Mouse (Mus musculus): ENCODE results near the gene Ssna1.
"Not testable (repeated sequence)": the region's sequence is repeated elsewhere in the genome, so short reads cannot be mapped to it uniquely, and the experiment has no call there.

Ssna1 gene

DNA sequence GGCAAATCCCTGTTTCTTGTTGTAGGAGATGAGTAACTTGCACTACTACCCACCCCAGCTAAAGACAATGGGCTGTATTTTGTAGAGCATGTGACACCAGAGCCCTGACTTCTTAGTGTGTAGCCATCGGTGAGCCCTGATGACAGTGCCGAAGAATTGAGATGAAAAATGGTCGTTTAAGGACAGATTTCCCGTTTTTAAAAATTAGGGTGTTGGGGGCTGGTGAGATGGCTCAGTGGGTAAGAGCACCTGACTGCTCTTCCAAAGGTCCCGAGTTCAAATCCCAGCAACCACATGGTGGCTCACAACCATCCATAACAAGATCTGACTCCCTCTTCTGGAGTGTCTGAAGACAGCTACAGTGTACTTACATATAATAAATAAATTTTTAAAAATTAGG, 15.0 kb downstream of the Ssna1 start:
- not testable (repeated sequence) for DNase-seq

DNA sequence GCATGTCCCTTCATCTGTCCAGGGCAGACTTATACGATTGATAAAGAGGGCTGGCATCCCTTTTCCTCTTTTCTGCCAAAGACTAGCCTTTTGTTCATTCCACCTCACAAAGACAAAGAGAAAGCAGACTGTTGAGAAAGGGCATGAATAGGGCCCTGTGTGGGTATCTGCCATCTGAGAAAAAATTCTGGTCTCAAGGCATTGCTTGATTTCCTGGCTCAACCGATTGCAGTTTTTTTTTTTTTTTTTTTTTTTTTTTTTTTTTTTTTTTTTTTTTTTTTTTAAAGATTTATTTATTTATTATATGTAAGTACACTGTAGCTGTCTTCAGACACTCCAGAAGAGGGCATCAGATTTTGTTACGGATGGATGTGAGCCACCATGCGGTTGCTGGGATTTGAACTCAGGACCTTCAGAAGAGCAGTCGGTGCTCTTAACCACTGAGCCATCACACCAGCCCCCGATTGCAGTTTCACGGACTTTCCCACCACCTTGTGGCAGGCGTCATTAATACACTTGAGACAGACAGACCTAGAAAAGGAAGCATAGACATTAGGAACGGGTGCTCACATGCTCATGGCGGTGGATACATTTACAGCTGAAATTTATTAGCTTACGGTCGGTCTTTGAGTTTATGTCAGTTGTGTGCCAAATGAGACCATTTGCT, 15.7 kb downstream of the Ssna1 start:
- DNase-seq: not testable (repeated sequence)

DNA sequence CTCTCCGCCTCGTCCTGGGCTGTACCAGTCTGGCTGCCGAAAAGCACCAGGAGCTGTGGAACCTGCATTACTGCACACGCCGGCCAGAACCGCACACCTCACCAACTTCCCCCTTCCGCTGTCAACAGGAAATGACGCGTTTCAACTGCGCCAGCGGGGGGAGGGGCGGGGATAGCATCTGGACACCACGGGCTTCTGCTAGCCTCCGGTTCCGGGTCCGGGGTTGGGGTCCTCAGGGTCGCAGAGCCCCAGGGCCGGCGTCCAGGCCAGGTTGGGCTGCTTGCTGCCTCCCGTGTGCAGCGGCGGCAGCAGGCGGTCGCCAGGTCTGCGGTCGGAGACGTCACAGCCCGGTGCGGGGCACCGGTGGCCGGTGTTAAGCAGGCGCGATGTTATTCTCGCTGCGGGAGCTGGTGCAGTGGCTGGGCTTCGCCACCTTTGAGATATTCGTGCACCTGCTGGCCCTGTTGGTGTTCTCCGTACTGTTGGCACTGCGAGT, 16.9 kb downstream of the Ssna1 start, which contains the start of gene Tmem203:
Gene Tmem203 (plus strand): TSS at position 156 of the 496 bp plus-strand sequence.
- peak; percentile 86 for DNase-seq

DNA sequence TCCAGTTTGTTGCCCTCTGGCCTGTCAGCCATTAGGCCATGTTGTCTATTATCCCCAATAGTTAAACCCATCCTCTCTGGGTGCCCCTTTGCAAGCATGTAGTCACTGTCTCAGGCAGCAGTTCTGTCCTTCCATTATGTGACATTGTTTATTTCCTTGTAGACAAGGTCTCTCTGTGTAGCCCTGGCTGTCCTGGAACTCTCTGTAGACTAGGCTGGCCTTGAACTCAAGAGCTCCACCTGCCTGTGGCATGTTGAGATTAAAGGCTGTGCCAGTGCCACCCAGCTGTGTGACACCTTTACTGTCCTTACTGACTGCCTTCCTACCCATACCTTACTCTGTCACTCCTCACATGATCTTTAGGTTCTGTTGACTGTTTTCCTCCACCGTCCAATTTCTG, 19.9 kb downstream of the Ssna1 start:
- no peak for DNase-seq

DNA sequence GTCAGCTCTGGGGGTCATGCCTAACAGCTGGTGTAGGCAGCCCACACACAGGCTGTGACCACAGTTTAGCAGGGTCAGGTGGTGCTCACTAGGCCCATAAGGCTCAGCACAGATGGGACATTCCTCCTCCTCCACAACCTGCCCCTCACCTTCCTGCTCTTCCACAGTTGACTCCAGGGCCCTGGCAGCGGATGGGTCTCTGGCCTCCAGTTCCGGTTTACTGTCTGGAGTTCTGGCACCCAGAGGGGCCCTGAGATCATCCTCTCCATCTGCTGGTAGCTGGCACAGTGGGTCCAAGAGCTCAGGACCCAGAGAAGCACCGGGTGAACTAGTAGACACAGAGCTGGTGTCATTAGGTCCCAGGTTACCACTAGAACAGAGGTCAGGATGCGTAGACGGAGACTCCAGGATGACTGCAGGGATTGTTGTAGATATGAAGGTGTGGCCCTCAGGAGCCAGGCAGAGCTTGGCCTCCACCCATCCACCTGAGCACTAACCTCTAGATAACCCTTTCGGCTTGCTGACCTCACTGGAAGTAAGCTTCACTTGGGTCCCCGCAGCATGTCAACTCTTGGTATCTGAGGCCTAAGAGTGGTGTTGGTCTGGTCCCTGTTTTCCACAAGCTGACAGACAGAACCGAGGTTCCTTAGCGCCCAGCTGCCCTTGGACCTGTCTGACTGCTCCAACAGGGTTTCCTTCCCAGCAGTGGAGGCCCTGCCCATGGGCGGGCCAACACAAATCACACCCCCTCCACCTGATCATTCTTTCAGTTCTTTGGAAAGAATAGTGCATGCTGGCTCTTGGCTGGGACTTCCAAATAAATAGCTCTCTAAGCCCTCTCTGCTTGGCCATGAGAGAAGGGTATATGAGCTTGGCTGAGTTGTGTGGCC, 25.8 kb downstream of the Ssna1 start, which contains the start of gene AL732309.1:
Gene AL732309.1 (minus strand): TSS at position 681 of the 890 bp plus-strand sequence.
- peak; percentile 80 for DNase-seq

DNA sequence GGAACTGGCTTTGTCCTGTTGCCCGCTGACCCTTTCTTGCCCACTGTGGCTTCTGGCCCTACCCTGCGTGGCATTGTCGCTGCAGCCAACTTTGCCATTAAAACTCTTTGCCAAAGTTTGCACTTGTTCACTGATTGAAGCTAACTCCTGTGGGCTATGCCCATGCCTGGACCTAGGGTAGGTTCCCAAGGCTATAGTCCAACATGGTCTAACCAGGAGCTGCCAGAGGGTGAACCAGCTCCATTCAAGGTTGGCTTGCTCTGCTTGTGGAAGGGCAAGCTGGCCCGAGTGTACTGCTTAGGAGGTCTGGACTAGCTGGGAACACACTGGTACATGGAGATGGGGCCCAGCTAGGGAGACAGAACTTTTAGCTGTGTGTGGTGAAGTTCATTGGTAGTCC, 28.1 kb downstream of the Ssna1 start:
- no peak for DNase-seq

DNA sequence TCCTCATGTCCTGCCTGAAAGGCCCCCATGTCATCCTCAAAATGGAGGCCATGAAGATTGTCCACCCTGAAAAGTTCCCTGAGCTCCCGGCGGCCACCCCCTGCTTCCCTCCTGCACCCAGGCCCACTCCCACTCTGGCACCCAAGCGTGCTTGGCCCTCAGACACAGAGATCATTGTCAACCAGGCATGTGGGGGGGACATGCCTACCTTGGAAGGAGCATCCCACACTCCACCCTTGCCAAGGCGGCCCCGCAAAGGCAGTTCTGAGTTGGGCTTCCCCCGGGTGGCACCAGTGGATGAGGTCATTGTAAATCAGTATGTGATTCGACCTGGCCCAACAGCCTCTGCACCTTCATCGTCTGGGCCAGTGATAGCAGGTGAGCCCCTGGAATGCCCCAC, 28.9 kb downstream of the Ssna1 start:
- peak; percentile 63 for DNase-seq

DNA sequence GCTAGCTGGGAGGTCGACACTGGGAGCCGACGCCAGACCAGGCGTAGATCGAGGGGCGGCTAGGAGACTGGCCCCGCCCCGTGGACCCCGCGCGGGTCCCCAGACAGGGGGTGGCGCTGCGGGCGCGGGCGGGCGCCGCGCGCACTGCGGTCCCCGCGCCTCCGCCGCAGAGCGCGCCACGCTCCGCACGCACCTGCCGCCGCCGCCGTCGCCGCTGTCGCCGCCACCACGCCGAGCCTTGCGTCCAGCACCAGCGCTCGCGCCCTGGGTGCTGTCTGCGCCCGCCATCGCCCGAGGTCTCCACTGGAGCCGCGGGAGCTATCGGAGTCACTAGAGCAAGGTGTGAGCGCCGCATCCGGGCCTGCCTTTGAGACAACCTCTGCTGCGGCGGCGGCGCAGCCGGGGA, 30.1 kb downstream of the Ssna1 start, which contains the start of the genes Rnf208 and Cysrt1:
Gene Rnf208 (plus strand): TSS at position 155 of the 406 bp plus-strand sequence.
Gene Cysrt1 (minus strand): TSS at position 352 of the 406 bp plus-strand sequence.
- peak; percentile 68 for DNase-seq

DNA sequence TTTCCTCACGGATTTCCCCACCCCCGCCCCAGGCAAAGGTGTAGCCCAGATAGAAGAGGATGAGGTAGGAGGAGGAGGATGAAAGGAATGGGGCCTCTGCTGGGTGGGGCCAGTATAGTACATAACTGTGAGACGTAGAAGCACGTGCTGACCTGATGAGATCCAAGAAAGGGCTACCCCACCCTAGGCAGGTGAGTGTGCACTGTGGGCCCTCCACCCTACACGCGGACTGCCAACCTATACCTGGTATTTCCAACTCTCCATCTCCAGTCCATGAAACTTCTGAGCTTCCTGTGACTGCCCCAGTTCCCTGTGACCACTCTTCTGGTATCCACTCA, 30.8 kb downstream of the Ssna1 start:
- peak; percentile 60 for DNase-seq

DNA sequence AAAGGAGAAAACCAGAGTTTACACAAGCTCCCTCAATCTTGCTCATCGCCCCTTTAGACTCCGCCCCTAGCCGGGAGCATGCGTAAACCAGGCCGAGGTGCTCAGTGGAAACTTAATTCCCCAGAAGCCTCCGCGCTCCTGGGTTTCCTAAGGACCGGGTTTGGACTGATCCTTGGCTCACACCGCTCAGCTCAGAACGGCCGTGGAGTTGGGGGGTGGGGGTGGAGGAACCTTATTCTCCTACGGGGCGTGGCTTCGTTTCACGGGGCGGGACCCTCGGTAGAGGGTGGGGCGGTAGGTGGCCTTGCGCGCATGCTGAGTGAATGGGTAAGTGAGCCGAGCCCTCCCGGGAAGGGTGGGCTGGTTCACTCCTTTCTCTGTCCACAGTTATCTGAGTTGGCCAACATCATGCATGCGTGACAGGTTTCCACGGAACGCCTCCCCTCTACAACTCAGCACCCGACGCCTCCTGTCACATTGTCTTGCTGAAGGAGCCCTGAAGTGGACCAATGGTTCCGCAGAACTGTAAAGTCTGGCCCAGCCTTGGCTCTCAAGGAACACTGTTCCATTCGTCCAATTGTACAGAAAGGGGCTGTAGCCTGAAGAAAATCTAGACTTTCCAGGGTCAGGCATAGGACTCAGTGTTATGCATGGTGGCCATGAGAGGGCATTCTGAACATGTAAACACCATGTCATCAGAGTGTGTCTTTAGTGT, 31.4 kb downstream of the Ssna1 start:
- peak; percentile 83 for DNase-seq

DNA sequence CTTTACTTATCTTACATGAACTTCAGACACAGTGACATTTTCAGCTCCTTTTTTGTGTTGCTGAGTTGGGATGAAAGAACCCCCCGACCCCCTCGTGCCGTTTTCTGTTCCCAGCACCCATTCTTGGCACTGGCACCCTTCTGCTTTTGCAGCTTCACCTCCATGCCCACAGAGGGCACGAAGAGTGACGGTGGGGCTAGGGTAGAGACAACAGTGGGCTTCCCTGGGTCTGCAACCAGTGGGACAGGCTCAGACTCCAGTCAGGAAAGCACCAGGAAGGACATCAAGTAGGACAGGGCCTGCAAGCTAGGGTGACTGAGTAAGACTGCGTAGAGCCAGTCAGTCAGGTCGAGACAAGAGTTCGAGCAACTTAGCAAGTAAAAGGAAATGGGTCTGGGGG, 31.9 kb downstream of the Ssna1 start:
- DNase-seq: peak; percentile 56

DNA sequence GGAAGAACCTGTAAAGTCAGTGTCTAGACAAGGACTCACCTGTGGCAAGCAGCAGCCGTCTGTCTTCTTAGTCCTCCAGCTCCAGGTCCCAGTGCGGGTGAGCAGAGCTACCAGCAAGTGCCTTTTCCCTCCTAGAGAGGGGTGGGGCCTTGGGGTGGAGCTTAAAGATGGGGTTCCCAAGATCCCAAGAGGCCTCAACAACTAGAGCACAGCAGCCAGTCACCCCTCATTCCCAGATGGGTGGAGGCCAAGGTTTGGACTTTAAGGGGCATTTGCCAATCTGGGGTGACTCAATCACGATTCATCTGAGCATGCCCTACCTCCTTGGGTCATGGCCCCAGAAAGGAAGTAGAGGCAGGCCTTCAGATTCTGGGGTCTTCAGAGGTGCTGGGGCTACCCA, 32.5 kb downstream of the Ssna1 start:
- peak; percentile 60 for DNase-seq

DNA sequence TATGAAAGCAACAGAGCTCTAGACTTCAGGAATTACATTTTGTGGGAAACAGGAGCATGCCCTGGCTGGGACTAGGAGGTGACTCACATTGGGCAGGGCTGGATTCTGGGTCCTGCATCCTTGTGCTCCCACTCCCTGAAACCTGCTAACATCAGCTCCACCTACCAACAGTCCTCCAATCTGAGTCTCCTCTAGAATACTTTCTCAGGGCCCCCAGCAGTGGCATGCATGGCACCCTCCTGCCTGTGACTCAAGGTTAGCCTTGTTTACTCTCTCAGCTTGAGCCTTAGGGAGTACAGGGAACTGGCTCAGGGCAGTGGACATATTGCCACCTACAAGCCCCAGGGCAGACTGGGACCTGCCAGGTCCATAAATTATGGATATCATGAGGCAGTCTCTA, 34.1 kb downstream of the Ssna1 start:
- no peak for DNase-seq

DNA sequence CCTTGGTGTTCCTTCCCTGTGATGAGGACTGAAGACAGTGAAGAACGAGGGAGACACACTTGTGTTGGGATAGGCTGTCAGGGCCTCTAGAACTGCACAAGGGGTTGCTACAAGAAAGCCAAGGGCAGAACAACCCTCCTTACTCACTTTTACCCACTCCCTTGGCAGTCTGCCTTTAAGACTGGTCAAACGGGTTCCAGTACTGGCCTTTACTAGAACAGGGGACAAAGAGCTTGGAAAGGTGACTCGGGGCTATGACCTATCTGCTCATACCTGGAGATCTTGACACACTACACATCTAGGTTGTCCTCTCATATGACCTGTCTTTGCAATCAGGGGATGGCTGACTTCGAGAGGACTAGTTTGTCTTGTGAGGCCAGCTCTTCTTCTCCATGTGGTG, 34.7 kb downstream of the Ssna1 start:
- DNase-seq: no peak

DNA sequence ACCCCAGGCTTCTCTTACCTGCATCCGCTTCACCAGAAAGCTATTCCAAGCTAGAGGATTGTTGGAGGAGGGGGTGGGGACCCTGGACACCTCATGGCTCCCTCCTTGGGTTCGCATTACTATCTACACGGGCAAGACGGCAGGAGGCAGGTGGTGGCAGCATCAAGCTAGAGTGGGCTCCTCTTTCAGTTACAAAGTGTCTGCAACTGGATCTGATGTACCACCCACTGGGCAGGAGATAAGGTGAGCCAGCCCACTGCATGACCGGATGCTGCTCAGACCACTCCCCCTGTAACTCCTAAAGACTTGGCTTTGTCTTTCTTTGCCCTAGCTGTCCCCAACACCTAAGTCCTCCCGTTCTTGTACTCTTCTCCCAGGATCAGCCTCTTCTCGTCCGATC, 35.6 kb downstream of the Ssna1 start, which contains the start of gene Rnf224:
Gene Rnf224 (minus strand): TSS at position 174 of the 400 bp plus-strand sequence.
- no peak for DNase-seq

DNA sequence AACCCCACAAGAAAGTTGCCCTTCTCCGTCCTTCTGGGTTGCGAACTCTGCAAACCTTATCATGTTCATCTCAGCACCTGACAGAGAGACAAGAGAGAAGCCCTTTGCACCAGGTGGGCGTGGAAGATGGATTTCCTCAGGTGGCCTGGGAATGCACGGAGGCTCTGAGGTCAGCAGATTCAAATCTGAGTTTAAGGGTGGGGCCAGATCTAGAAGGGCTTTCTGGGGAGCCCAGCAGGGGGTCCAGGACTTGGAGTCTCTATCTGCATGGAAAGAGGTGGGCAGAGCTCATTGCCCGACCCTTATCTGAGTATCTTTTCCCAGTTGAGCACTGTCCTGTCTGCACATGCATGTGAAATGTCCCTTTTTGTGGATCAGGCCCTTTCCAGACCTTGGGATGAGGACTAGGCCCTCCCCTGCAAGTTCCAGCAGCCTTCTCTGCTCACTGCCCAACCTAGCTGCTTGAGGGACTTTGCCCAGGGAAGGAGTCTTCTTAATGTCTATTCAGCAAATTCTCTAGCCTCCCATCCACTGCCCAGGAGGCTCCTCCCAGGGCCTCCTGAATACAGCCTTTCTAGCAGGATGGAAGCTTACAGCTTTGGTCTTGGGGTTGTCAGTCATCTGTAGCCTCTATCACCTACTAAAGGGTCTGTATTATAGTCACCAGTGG, 37.6 kb downstream of the Ssna1 start:
- DNase-seq: no peak

DNA sequence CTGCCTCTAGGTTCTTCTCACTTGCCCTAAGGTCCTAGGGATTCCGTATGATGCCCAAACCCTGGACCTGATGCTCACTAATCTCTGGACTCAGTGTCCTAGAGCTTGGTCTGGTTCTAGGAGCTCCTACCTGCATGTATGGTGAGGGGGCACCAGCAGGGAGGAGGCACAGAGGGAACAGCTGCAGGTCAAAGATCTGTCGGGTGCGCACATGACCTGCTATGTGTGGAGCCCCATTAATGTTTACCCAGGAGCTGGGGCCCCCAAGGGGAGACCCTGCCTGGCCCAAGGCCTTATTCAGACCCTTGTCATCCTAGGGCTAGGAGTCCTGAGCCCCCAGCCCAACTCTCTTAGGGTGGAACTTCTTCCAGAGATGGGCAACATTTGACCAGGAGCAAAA, 38.2 kb downstream of the Ssna1 start, which contains the start of gene Slc34a3:
Gene Slc34a3 (minus strand): TSS at position 315 of the 400 bp plus-strand sequence.
- DNase-seq: no peak

DNA sequence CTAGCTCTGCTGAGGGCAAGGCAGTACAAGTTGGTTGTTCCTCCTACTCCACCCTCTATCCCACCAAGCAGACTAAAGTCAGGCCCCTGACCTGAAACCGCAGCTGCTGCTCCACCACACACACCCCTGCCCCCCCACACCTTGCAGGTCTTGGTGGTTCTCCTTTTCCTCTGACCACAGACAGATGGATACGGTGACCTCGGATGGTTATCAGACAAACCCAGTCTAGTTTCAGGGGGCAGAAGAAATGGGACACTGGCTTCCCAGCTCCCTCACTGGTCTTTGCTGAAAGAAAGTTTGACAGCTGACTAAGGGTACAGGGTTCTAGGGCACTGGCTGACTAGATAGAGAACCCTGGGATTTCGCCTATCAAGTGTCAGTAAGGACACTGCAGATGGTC, 38.8 kb downstream of the Ssna1 start:
- DNase-seq: no peak

DNA sequence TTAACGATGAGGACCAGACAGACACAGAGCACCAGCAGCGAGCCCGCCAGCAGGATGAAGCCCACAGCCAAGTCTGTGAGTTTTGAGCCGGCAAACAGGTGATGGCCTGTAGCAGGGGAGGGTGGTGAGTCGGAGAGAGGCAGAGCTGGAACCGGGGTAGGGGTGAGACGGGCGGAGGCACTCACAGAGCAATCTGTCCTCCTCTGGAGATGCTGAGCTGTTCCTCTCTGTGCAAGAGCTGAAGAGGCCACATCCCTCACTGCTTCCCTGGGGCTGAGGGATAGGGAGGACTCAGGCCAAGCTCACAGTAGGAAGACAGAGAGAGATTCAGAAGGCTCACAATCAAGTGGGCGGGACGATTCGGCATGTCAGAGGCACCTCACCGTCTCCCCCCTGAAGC, 41.2 kb downstream of the Ssna1 start:
- DNase-seq: no peak

DNA sequence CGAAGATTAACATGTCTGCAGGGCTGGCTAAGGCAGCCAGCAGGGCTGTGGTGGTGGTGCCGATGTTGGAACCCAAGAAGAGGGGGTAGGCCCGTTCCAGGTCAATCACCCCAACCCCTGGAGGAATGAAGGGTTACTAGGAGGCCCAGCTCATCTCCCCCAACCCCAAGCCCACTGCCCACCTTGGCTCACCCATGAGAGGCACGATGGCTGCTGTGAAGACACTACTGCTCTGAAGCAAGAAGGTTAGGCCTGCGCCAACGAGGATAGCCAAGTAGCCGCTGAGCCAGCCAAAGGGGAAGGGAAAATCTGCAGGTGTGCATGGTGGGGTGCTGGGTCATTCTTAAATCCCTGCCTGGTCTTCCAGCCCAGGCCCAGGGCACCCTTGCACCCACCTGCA, 41.7 kb downstream of the Ssna1 start:
- DNase-seq: no peak

DNA sequence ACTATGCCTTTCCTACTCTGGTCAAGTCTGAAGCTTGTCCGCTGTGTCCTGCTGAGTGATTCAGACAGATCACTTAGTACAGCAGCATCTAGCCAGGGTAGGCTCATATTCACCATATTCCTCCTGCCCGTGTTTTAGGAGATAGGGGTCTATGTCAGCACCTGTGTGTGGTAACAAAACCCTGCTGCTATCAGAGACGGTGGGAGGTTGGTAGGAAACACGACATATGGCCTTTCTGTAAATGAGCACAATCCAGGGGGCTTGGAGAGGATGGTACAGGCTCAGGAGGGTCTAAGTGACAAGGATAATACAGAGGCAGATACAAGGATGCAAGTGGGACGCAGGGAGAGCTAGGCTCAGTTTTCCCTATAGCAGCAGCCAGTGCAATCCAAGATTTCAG, 42.7 kb downstream of the Ssna1 start:
- no peak for DNase-seq

DNA sequence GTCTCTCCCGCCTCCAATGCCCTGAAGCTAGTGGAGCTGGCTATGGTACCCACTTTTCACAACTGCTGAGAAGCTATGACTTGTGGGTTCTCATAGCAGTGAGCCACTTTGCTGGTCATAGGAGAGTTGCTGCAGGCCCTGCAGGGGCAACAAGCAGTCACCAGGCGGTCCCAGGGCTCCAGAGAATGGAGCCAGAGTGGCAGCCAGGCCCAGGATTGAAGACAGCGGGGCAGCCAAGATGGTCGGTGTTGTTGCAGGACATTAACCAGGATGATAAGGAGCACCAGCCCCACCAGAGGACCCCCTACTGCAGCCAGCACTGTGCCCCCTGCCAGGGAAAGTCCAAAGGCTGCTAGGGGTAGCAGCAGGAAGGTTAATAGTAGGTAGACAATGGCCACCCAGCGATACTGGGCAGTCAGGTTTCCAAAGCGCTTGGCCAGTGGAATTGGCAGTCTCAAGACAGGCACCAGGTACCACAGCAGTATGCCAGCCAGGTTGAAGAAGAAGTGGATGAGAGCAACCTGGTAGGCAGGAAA, 43.2 kb downstream of the Ssna1 start:
- DNase-seq: peak; percentile 70

Measured in cerebellum, adult 9-11 months (tissue).